ENCODE assay signal across 17 mouse cellular contexts in the genomic region with DNA sequence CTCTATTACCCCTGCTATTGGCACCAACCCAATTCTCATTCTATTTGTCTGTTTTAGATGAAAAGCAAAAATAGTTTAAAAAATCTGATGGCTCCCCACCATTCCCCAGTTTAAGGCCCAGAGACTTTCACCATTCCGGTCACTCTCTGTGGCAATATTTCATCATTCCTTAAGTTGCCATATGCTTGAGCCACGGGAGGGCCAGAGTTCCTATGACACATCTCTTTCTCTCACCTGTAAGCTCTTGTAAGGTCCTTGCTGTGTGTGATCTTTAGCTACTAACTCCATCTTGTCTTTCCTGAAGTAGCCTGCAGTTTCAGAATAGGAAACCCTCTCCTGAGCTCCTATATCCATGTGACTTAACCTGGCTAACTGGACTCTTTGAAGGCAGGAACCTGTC.
"Had no signal": no experiment of that assay in that cellular context is flagged by ENCODE, and none has a peak within 500 bp of the region (broad histone marks: within the 10 kb centered on the region; RNA-seq: fewer than 3 reads in every experiment).

No protein-coding gene starts in this region.

- H3K4me2 ChIP-seq: kidney, embryonic 15.5 days; lung, embryonic 14.5 days; midbrain, embryonic 15.5 days; neural tube, embryonic 12.5 days had no signal

- DNase-seq: kidney, postnatal 10 days; kidney, postnatal 36 days; layer of hippocampus, postnatal 36 days; liver, postnatal 0 days; lung, embryonic 14.5 days; lung, postnatal 10 days; lung, postnatal 36 days; retina, postnatal 1 day; thymus, adult 18-20 months; thymus, postnatal 36 days had no signal

- H3K27me3 ChIP-seq: kidney, embryonic 15.5 days; megakaryocyte, embryonic 14.5 days; midbrain, embryonic 15.5 days; neural tube, embryonic 12.5 days had no signal

- ATAC-seq: liver, postnatal 0 days; midbrain, embryonic 15.5 days had no signal

- H3K4me3 ChIP-seq: kidney, embryonic 15.5 days; left cerebral cortex, adult 2 months; megakaryocyte, embryonic 14.5 days; midbrain, embryonic 10.5 days; midbrain, embryonic 15.5 days; neural tube, embryonic 12.5 days had no signal

- H3K4me1 ChIP-seq: kidney, embryonic 15.5 days; megakaryocyte, embryonic 14.5 days; midbrain, embryonic 10.5 days; midbrain, embryonic 15.5 days; neural tube, embryonic 12.5 days had no signal

- H3K27ac ChIP-seq: kidney, embryonic 15.5 days; left cerebral cortex, adult 2 months; liver, embryonic 14.5 days; midbrain, embryonic 10.5 days; midbrain, embryonic 15.5 days; neural tube, embryonic 12.5 days had no signal

- H3K9ac ChIP-seq: kidney, embryonic 15.5 days; liver, embryonic 14.5 days; liver, postnatal 0 days; lung, embryonic 14.5 days; midbrain, embryonic 15.5 days; neural tube, embryonic 12.5 days had no signal

- H3K9me3 ChIP-seq: kidney, embryonic 15.5 days; megakaryocyte, embryonic 14.5 days; midbrain, embryonic 10.5 days; midbrain, embryonic 15.5 days; neural tube, embryonic 12.5 days had no signal

- H3K36me3 ChIP-seq: midbrain, embryonic 15.5 days had no signal
